Mouse (Mus musculus): ENCODE measurements around the gene Nfkbib. TPM values are rescaled to one million over a fixed set of nuclear protein-coding genes. Genes with fewer than 3 reads are reported as not detected.

Nfkbib gene
- polyA plus RNA-seq, 1 experiment from 2014 or later, result 49.1 TPM

DNA sequence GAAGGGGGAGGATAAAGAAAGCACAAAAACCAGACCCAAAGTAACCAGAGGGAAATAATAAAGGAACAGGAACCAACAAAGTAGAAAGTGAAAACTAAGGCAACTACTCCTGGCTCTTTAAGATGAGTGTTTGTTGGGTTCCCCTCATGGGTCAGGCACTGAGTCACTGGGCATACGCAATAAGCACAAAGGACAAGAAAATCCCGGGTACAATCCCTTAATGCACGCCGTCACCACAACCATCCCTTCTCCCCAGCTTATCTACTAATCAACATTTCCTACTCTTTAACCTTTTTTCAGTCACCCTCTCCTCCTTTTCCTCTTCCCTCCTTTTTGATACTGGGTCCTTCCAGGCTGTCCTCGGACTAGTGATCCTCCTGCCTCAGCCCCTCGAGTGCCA, 2.1 kb downstream of the Nfkbib start:
- Histone ChIP-seq H3K9ac (ENCODE audit: low read depth, low read length) (peak overlapping the region; percentile 74), H3K36me3 (ENCODE audit: control insufficient read depth, insufficient read depth, low read length) (peaks cover 12% of the 10 kb centered on the region; the same call in 1 of the 2 replicates), H3K4me3 (ENCODE audit: low read length) (peak overlapping the region; percentile 93; the same call in 1 of the 2 replicates), H3K4me1 (ENCODE audit: control insufficient read depth, insufficient read depth, low read length) (peaks cover 17% of the 10 kb centered on the region), H3K27ac (ENCODE audit: low read length) (no peak overlapping the region), H3K27me3 (replicated peaks; ENCODE audit: control insufficient read depth, insufficient read depth, low read length) (no peaks in the 10 kb centered on the region), H3K9me3 (ENCODE audit: control insufficient read depth, low read length) (no peaks in the 10 kb centered on the region), H3K4me2 (ENCODE audit: low read depth, low read length) (peak overlapping the region; percentile 58)
- 78% methylated on average over 6 of the region's 6 CpGs for WGBS
- no peak for ATAC-seq

DNA sequence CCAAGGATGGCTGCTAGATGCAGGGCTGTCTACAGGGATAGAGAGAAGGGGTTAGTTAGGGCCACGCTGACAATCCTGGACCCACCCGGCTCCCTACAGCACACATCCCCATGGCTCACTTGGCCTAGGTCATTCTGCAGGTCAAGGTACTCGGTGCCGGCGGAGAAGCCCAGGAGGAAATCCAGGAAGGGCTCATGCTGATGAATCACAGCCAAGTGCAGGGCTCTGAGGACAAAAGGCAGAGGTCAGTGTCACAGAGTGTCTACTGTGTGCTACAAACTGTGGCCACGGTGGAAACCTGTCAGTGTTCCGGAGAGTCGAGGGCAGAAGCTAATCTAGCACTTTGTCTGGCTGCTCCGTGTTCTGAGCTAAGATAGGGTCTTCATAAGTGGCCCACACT, 5.4 kb downstream of the Nfkbib start:
- no peak for ATAC-seq
- H3K9ac ChIP-seq (ENCODE audit: low read depth, low read length), result no peak overlapping the region
- no peak overlapping the region for H3K27ac ChIP-seq (ENCODE audit: low read length)
- H3K9me3 ChIP-seq (ENCODE audit: control insufficient read depth, low read length), result no peaks in the 10 kb centered on the region
- H3K4me1 ChIP-seq (ENCODE audit: control insufficient read depth, insufficient read depth, low read length), result peaks cover 10% of the 10 kb centered on the region
- 87% methylated on average over 9 of the region's 9 CpGs for WGBS
- H3K4me3 ChIP-seq (ENCODE audit: low read length), result no peak overlapping the region
- H3K36me3 ChIP-seq (ENCODE audit: control insufficient read depth, insufficient read depth, low read length), result peaks cover 21% of the 10 kb centered on the region
- no peak overlapping the region for H3K4me2 ChIP-seq (ENCODE audit: low read depth, low read length)
- H3K27me3 ChIP-seq (replicated peaks; ENCODE audit: control insufficient read depth, insufficient read depth, low read length), result no peaks in the 10 kb centered on the region

DNA sequence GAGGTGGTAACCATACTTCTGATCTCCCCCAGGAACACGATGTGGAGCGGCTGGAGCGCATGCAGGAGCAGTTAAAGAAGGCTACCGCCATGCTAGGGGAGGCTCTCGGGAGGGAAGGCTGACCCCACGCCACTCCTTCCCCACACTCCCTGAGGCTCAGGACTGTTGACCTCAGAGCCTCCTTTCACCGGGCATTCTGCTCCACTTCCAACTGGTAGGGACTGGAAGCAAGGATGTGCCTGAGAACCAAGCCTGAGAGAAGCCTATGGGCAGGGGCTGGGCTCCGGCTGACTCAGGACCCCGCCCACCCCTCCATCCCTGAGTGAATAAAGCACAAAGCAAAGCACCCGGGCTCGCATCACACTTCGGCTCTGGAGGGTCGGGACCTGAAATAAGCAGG, 8.7 kb downstream of the Nfkbib start:
- Histone ChIP-seq H3K4me2 (ENCODE audit: low read depth, low read length) (no peak overlapping the region), H3K4me3 (ENCODE audit: low read length) (no peak overlapping the region), H3K27ac (ENCODE audit: low read length) (no peak overlapping the region), H3K9me3 (ENCODE audit: control insufficient read depth, low read length) (no peaks in the 10 kb centered on the region), H3K4me1 (ENCODE audit: control insufficient read depth, insufficient read depth, low read length) (peaks cover 3% of the 10 kb centered on the region; the same call in 1 of the 2 replicates), H3K27me3 (replicated peaks; ENCODE audit: control insufficient read depth, insufficient read depth, low read length) (peaks cover 7% of the 10 kb centered on the region), H3K36me3 (ENCODE audit: control insufficient read depth, insufficient read depth, low read length) (peaks cover 21% of the 10 kb centered on the region), H3K9ac (ENCODE audit: low read depth, low read length) (no peak overlapping the region)
- WGBS, result 85% methylated on average over 13 of the region's 13 CpGs
- ATAC-seq, result no peak

DNA sequence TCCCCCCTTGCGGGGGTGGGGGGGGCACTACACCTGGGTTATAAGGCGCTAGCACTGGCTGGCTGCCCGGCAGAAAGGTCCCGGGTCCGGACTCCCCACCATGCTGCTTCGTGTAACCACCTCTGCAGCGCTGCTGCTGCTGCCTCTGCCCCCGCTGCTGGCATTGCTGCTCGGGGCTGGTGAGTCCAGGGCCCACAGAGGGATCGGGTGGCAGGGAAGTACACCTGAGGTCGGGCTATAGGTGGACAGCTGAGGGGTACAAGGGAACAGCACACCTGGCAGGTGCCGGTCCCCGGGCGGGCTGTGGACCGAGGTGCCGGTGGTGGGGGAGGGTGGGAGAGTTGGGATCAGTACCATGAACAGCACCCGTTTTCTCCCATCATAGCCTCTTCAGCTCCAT, 11.2 kb downstream of the Nfkbib start, which contains the start of gene Ccer2:
TSS of gene Ccer2 (plus strand) at position 96 of the 400 bp plus-strand sequence.
- peaks cover 3% of the 10 kb centered on the region; the same call in 1 of the 2 replicates for H3K4me1 ChIP-seq (ENCODE audit: control insufficient read depth, insufficient read depth, low read length)
- H3K4me2 ChIP-seq (ENCODE audit: low read depth, low read length), result 0 out of 2 replicates have a peak within 1 kb of the TSS, but pooled peaks have one; percentile 12
- WGBS, result 2% methylated on average over 17 of the region's 17 CpGs
- H3K9me3 ChIP-seq (ENCODE audit: control insufficient read depth, low read length), result no peaks in the 10 kb centered on the region
- no peak for ATAC-seq
- H3K36me3 ChIP-seq (ENCODE audit: control insufficient read depth, insufficient read depth, low read length), result peaks cover 17% of the 10 kb centered on the region
- H3K4me3 ChIP-seq (ENCODE audit: low read length), result no peak within 1 kb of the TSS
- no peak within 1 kb of the TSS for H3K9ac ChIP-seq (ENCODE audit: low read depth, low read length)
- peaks cover 7% of the 10 kb centered on the region for H3K27me3 ChIP-seq (replicated peaks; ENCODE audit: control insufficient read depth, insufficient read depth, low read length)
- H3K27ac ChIP-seq (ENCODE audit: low read length), result no peak within 1 kb of the TSS

DNA sequence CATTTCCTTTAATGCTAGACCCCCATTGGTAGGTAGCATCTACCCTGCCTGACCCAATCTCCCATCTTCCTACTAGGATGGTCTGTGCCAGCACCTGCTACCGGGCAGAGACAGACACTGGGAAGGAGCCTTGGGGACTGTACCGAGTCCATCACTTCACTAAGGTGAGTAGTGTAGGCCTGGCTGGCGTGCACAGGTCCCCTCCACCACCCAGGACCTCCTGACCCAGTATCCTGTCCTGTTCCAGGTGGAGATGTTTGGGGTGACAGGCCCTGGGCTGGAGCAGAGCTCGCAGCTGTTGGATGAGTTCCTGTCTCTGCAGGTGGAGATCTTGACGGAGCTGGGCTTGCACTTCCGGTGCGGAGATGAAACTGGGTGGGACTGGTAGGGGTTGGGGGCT, 17.4 kb downstream of the Nfkbib start:
- WGBS, result 90% methylated on average over 7 of the region's 7 CpGs
- no peak for ATAC-seq
- H3K4me2 ChIP-seq (ENCODE audit: low read depth, low read length), result no peak overlapping the region
- no peaks in the 10 kb centered on the region for H3K27me3 ChIP-seq (replicated peaks; ENCODE audit: control insufficient read depth, insufficient read depth, low read length)
- no peak overlapping the region for H3K4me3 ChIP-seq (ENCODE audit: low read length)
- no peak overlapping the region for H3K9ac ChIP-seq (ENCODE audit: low read depth, low read length)
- H3K27ac ChIP-seq (ENCODE audit: low read length), result no peak overlapping the region
- H3K36me3 ChIP-seq (ENCODE audit: control insufficient read depth, insufficient read depth, low read length), result no peaks in the 10 kb centered on the region
- H3K9me3 ChIP-seq (ENCODE audit: control insufficient read depth, low read length), result no peaks in the 10 kb centered on the region
- H3K4me1 ChIP-seq (ENCODE audit: control insufficient read depth, insufficient read depth, low read length), result no peaks in the 10 kb centered on the region

DNA sequence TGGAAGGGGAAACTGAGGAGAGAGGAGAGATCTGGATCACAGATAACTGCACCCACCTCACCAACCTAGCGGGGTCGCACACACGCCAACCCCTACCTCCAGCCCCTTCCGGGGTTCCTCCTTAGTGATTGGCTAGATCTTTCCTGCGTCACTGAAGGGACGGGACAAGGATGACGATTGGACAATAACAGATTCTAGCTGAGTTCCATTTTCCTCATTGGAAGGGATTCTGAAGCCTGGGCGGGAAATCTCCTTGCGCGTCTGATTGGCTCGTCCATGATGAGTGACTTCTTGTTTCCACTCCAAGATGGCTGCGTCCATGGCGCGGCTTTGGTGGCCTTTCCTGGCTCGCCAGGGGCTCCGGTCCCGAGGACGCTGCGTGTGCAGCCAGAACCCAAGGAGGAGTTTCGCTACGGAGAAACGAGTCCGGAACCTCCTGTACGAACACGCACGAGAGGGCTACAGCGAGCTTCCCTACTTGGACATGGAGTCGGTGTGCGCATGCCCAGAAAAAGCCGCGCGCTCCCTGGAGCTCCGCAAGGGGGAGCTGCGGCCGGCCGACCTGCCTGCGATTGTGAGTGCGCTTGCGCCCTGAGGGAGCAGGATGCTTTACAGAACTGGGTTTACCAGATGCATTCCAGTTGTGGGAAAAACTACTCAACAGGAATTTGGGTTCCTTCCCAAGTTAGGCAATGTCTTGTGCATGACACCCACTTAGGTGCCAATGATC, 25.4 kb downstream of the Nfkbib start, which contains the start of the genes Mrps12 and Sars2:
TSS of gene Mrps12 (minus strand) at position 112 of the 730 bp plus-strand sequence.
TSS of gene Sars2 (plus strand) at position 284 of the 730 bp plus-strand sequence.
- under 1% methylated on average over 39 of the region's 39 CpGs for WGBS
- ATAC-seq, result peak; percentile 99

DNA sequence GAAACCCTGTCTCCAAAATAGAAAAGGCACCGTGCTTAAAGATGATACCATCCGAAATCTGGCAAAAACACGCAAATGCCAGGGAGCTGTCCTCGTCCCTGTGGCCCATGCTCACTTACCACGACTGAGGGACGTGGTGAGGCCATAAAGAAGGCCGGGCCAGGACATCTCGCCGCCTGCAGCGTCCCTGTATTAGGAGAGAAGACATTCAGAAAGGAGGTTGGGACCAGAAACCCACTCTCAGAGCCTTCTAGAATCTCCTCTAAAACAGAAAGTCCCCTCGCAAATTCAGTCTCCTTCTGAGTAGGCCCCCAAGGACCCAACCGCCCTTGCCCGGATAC, 26.0 kb downstream of the Nfkbib start:
- no peaks in the 10 kb centered on the region for H3K9me3 ChIP-seq (ENCODE audit: control insufficient read depth, low read length)
- peaks cover 4% of the 10 kb centered on the region; the same call in 1 of the 2 replicates for H3K36me3 ChIP-seq (ENCODE audit: control insufficient read depth, insufficient read depth, low read length)
- ATAC-seq, result peak; percentile 27
- H3K4me3 ChIP-seq (ENCODE audit: low read length), result peak overlapping the region; percentile 53
- WGBS, result under 1% methylated on average over 13 of the region's 13 CpGs
- peak overlapping the region; percentile 80 for H3K9ac ChIP-seq (ENCODE audit: low read depth, low read length)
- peak overlapping the region; percentile 61 for H3K4me2 ChIP-seq (ENCODE audit: low read depth, low read length)
- peak overlapping the region; percentile 18 for H3K27ac ChIP-seq (ENCODE audit: low read length)
- peaks cover 2% of the 10 kb centered on the region; the same call in 1 of the 2 replicates for H3K4me1 ChIP-seq (ENCODE audit: control insufficient read depth, insufficient read depth, low read length)
- H3K27me3 ChIP-seq (replicated peaks; ENCODE audit: control insufficient read depth, insufficient read depth, low read length), result no peaks in the 10 kb centered on the region

More for the DNA sequence above, 25.4 kb downstream of the Nfkbib start, which contains the start of the genes Mrps12 and Sars2:
- Histone ChIP-seq H3K27ac (ENCODE audit: low read length) (peak within 1 kb of the TSS; percentile 76), H3K27me3 (replicated peaks; ENCODE audit: control insufficient read depth, insufficient read depth, low read length) (no peaks in the 10 kb centered on the region), H3K4me3 (ENCODE audit: low read length) (peak within 1 kb of the TSS; percentile 53), H3K36me3 (ENCODE audit: control insufficient read depth, insufficient read depth, low read length) (peaks cover 4% of the 10 kb centered on the region; the same call in 1 of the 2 replicates), H3K9me3 (ENCODE audit: control insufficient read depth, low read length) (no peaks in the 10 kb centered on the region), H3K4me1 (ENCODE audit: control insufficient read depth, insufficient read depth, low read length) (peaks cover 2% of the 10 kb centered on the region; the same call in 1 of the 2 replicates), H3K4me2 (ENCODE audit: low read depth, low read length) (peak within 1 kb of the TSS; percentile 67), H3K9ac (ENCODE audit: low read depth, low read length) (peak within 1 kb of the TSS; percentile 80)

DNA sequence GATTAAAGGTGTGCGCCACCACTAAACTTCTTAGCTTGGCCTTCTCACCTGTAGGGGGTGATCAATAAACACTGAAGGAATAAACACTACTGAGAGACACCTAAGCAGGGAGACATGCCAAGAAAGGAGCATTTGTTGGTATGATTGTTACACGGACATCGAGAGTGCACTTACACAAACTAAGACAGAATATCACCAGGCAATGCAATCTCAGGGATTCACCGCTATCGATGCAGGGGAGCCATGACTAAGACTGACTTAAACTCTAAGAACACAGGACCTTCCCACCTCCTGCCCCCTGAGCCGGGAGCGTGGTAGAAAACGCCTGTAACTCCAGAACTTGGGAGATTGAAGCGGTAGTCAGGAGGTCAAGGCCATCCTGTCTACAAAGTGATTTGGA, 26.4 kb downstream of the Nfkbib start:
- ATAC-seq, result no peak
- Histone ChIP-seq H3K36me3 (ENCODE audit: control insufficient read depth, insufficient read depth, low read length) (peaks cover 4% of the 10 kb centered on the region; the same call in 1 of the 2 replicates), H3K4me3 (ENCODE audit: low read length) (peak overlapping the region; percentile 53), H3K9ac (ENCODE audit: low read depth, low read length) (peak overlapping the region; percentile 80), H3K4me2 (ENCODE audit: low read depth, low read length) (peak overlapping the region; percentile 61), H3K27ac (ENCODE audit: low read length) (peak overlapping the region; percentile 18; the same call in 1 of the 2 replicates), H3K4me1 (ENCODE audit: control insufficient read depth, insufficient read depth, low read length) (peaks cover 2% of the 10 kb centered on the region; the same call in 1 of the 2 replicates), H3K9me3 (ENCODE audit: control insufficient read depth, low read length) (no peaks in the 10 kb centered on the region), H3K27me3 (replicated peaks; ENCODE audit: control insufficient read depth, insufficient read depth, low read length) (no peaks in the 10 kb centered on the region)
- WGBS, result 30% methylated on average over 9 of the region's 9 CpGs

DNA sequence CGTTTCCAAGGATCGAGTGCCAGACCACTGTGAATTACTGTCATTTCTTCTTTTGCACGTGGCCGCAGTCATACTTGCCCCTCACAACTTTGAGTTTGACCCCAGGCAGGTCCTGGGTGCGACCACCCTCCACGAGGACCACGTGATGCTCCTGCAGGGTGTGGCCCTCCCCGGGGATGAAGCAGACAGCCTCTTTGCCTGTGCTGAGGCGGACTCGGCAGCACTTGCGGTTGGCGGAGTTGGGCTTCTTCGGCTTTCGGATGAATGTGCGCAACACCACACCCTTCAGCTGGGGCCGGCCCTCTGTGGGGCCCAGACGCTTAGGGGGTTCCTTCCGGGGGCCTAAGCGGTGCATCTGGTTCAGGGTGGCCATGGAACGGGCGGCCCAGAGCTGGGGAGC, 27.5 kb downstream of the Nfkbib start:
- no peak overlapping the region for H3K4me3 ChIP-seq (ENCODE audit: low read length)
- ATAC-seq, result no peak
- H3K27ac ChIP-seq (ENCODE audit: low read length), result no peak overlapping the region
- H3K9me3 ChIP-seq (ENCODE audit: control insufficient read depth, low read length), result no peaks in the 10 kb centered on the region
- H3K36me3 ChIP-seq (ENCODE audit: control insufficient read depth, insufficient read depth, low read length), result peaks cover 4% of the 10 kb centered on the region; the same call in 1 of the 2 replicates
- H3K4me1 ChIP-seq (ENCODE audit: control insufficient read depth, insufficient read depth, low read length), result peaks cover 2% of the 10 kb centered on the region; the same call in 1 of the 2 replicates
- 95% methylated on average over 21 of the region's 21 CpGs for WGBS
- no peak overlapping the region for H3K9ac ChIP-seq (ENCODE audit: low read depth, low read length)
- H3K4me2 ChIP-seq (ENCODE audit: low read depth, low read length), result no peak overlapping the region
- no peaks in the 10 kb centered on the region for H3K27me3 ChIP-seq (replicated peaks; ENCODE audit: control insufficient read depth, insufficient read depth, low read length)

Data from intestine, embryonic 16.5 days (tissue).